Mouse (Mus musculus): ENCODE data around the gene Mutyh.

Gene Mutyh

GRCm38 (mm10) chr4:116807197-116808129, at the start of gene Mutyh, which contains the start of gene Toe1:
Gene Mutyh, plus strand, starts transcription at chr4:116807723.
Gene Toe1, minus strand, starts transcription at chr4:116807640.
- DNase-seq (ENCODE audit: low spot score) = peak; percentile 96

- no peak for DNase-seq (ENCODE audit: low spot score)
These were observed 45.6 kb upstream of the Mutyh start for GRCm38 (mm10) chr4:116761914-116762313.

- DNase-seq (ENCODE audit: low spot score) = no peak
These were observed 43.5 kb upstream of the Mutyh start for GRCm38 (mm10) chr4:116764001-116764400.

GRCm38 (mm10) chr4:116768510-116768909, 39.0 kb upstream of the Mutyh start:
- DNase-seq (ENCODE audit: low spot score) = no peak

- no peak for DNase-seq (ENCODE audit: low spot score)
These were observed 38.5 kb upstream of the Mutyh start for GRCm38 (mm10) chr4:116769060-116769459.

- DNase-seq (ENCODE audit: low spot score) = no peak
These were observed 31.1 kb upstream of the Mutyh start for GRCm38 (mm10) chr4:116776391-116776790.

GRCm38 (mm10) chr4:116777079-116777478, 30.4 kb upstream of the Mutyh start:
- DNase-seq (ENCODE audit: low spot score) = no peak

- no peak for DNase-seq (ENCODE audit: low spot score)
These were observed 27.0 kb upstream of the Mutyh start for GRCm38 (mm10) chr4:116780541-116780940.

GRCm38 (mm10) chr4:116781366-116781765, 26.2 kb upstream of the Mutyh start:
- DNase-seq (ENCODE audit: low spot score) = no peak

- DNase-seq (ENCODE audit: low spot score) = no peak
These were observed 25.4 kb upstream of the Mutyh start for GRCm38 (mm10) chr4:116782171-116782570.

GRCm38 (mm10) chr4:116786587-116786986, 20.9 kb upstream of the Mutyh start:
- DNase-seq (ENCODE audit: low spot score) = no peak

- peak; percentile 44 for DNase-seq (ENCODE audit: low spot score)
These were observed 19.4 kb upstream of the Mutyh start for GRCm38 (mm10) chr4:116787985-116788760.

- DNase-seq (ENCODE audit: low spot score) = peak; percentile 91
These were observed 18.6 kb upstream of the Mutyh start for GRCm38 (mm10) chr4:116788956-116789355.

- no peak for DNase-seq (ENCODE audit: low spot score)
These were observed 15.1 kb upstream of the Mutyh start for GRCm38 (mm10) chr4:116792453-116792852.

GRCm38 (mm10) chr4:116794273-116794672, 13.2 kb upstream of the Mutyh start:
- no peak for DNase-seq (ENCODE audit: low spot score)

- DNase-seq (ENCODE audit: low spot score) = no peak
These were observed 10.9 kb upstream of the Mutyh start for GRCm38 (mm10) chr4:116796442-116797110.

GRCm38 (mm10) chr4:116799901-116800300, 7.6 kb upstream of the Mutyh start:
- no peak for DNase-seq (ENCODE audit: low spot score)

GRCm38 (mm10) chr4:116811012-116811411, 3.5 kb downstream of the Mutyh start:
- DNase-seq (ENCODE audit: low spot score) = no peak

- DNase-seq (ENCODE audit: low spot score) = no peak
These were observed 7.8 kb downstream of the Mutyh start for GRCm38 (mm10) chr4:116815276-116815675.

- no peak for DNase-seq (ENCODE audit: low spot score)
These were observed 10.0 kb downstream of the Mutyh start for GRCm38 (mm10) chr4:116817486-116817885.

GRCm38 (mm10) chr4:116819968-116820901, 12.7 kb downstream of the Mutyh start:
- no peak for DNase-seq (ENCODE audit: low spot score)

Measured in urinary bladder, postnatal 14 days (tissue).